Mouse (Mus musculus): Measurements from ENCODE around the gene Nyap1. TPM values are rescaled to one million over a fixed set of nuclear protein-coding genes. Genes with fewer than 3 reads are reported as not detected.

Gene Nyap1
- polyA plus RNA-seq (2015; fragmentation: Nextera tagmentation; extraction: Ambion mirVana): 1.2 and 1.6 TPM in 2 replicates

- peak; percentile 73 for TF ChIP-seq CTCF (IDR thresholded peaks at IDR 0.05; ENCODE audit: low read depth)
- peak within 1 kb of the TSS; percentile 76 for H3K27ac ChIP-seq
- H3K9ac ChIP-seq (ENCODE audit: low read depth, low read length): peak within 1 kb of the TSS; percentile 72
- peak within 1 kb of the TSS; percentile 56 for H3K4me3 ChIP-seq (replicated peaks; ENCODE audit: low read depth, low read length)
- no peaks in the 10 kb centered on the region for H3K27me3 ChIP-seq (ENCODE audit: insufficient read depth, low read length)
- DNase-seq (ENCODE audit: low spot score): peak; percentile 83
- peaks cover 7% of the 10 kb centered on the region; the same call in 1 of the 2 replicates for H3K4me1 ChIP-seq (replicated peaks; ENCODE audit: insufficient read depth, low read length)
- ATAC-seq (replicated peaks; ENCODE audit: low FRiP score, low read depth): peak; percentile 79
- under 1% methylated on average over 55 of the region's 71 CpGs for WGBS
- H3K4me2 ChIP-seq (ENCODE audit: low read length): peak within 1 kb of the TSS; percentile 82
- H3K9me3 ChIP-seq (replicated peaks; ENCODE audit: low read length): no peaks in the 10 kb centered on the region
- no peaks in the 10 kb centered on the region for H3K36me3 ChIP-seq (ENCODE audit: insufficient read depth, low read length)
Observed at GRCm38 (mm10) chr5:137741023-137741931, at the start of gene Nyap1. TSS of gene Nyap1 (minus strand) at chr5:137741607.

GRCm38 (mm10) chr5:137788946-137789531 is 47.6 kb upstream of the Nyap1 start:
- no peak for ATAC-seq (replicated peaks; ENCODE audit: low FRiP score, low read depth)

GRCm38 (mm10) chr5:137788171-137788570 is 46.8 kb upstream of the Nyap1 start:
- Histone ChIP-seq H3K9me3 (replicated peaks; ENCODE audit: low read length) (no peaks in the 10 kb centered on the region), H3K27me3 (ENCODE audit: insufficient read depth, low read length) (no peaks in the 10 kb centered on the region), H3K4me3 (replicated peaks; ENCODE audit: low read depth, low read length) (peak overlapping the region; percentile 50), H3K36me3 (ENCODE audit: insufficient read depth, low read length) (peaks cover 6% of the 10 kb centered on the region; the same call in 1 of the 2 replicates), H3K27ac (no peak overlapping the region), H3K9ac (ENCODE audit: low read depth, low read length) (no peak overlapping the region), H3K4me2 (ENCODE audit: low read length) (peak overlapping the region; percentile 76), H3K4me1 (replicated peaks; ENCODE audit: insufficient read depth, low read length) (peaks cover 22% of the 10 kb centered on the region)
- DNase-seq (ENCODE audit: low spot score): no peak
- ATAC-seq (replicated peaks; ENCODE audit: low FRiP score, low read depth): no peak
- 69% methylated on average over 24 of the region's 24 CpGs for WGBS
- TF ChIP-seq CTCF (IDR thresholded peaks at IDR 0.05; ENCODE audit: low read depth): no peak

More at GRCm38 (mm10) chr5:137788946-137789531, 47.6 kb upstream of the Nyap1 start:
- Histone ChIP-seq H3K9ac (ENCODE audit: low read depth, low read length) (no peak overlapping the region), H3K36me3 (ENCODE audit: insufficient read depth, low read length) (peaks cover 4% of the 10 kb centered on the region; the same call in 1 of the 2 replicates), H3K27ac (no peak overlapping the region), H3K27me3 (ENCODE audit: insufficient read depth, low read length) (no peaks in the 10 kb centered on the region), H3K4me3 (replicated peaks; ENCODE audit: low read depth, low read length) (no peak overlapping the region), H3K9me3 (replicated peaks; ENCODE audit: low read length) (no peaks in the 10 kb centered on the region), H3K4me1 (replicated peaks; ENCODE audit: insufficient read depth, low read length) (peaks cover 13% of the 10 kb centered on the region), H3K4me2 (ENCODE audit: low read length) (no peak overlapping the region)
- 97% methylated on average over 2 of the region's 2 CpGs for WGBS
- TF ChIP-seq CTCF (IDR thresholded peaks at IDR 0.05; ENCODE audit: low read depth): no peak
- no peak for DNase-seq (ENCODE audit: low spot score)

- Histone ChIP-seq H3K4me1 (replicated peaks; ENCODE audit: insufficient read depth, low read length) (peaks cover 27% of the 10 kb centered on the region), H3K36me3 (ENCODE audit: insufficient read depth, low read length) (peaks cover 12% of the 10 kb centered on the region; the same call in 1 of the 2 replicates), H3K4me2 (ENCODE audit: low read length) (peak within 1 kb of the TSS; percentile 92), H3K27ac (peak within 1 kb of the TSS; percentile 96), H3K27me3 (ENCODE audit: insufficient read depth, low read length) (no peaks in the 10 kb centered on the region), H3K9me3 (replicated peaks; ENCODE audit: low read length) (no peaks in the 10 kb centered on the region), H3K9ac (ENCODE audit: low read depth, low read length) (peak within 1 kb of the TSS; percentile 96), H3K4me3 (replicated peaks; ENCODE audit: low read depth, low read length) (peak within 1 kb of the TSS; percentile 86)
- WGBS: under 1% methylated on average over 48 of the region's 48 CpGs
- ATAC-seq (replicated peaks; ENCODE audit: low FRiP score, low read depth) (peak; percentile 63), DNase-seq (ENCODE audit: low spot score) (peak; percentile 97)
- peak; percentile 81 for TF ChIP-seq CTCF (IDR thresholded peaks at IDR 0.05; ENCODE audit: low read depth)
Observed at GRCm38 (mm10) chr5:137787151-137787928, 45.9 kb upstream of the Nyap1 start, which contains the start of the genes Mepce and Zcwpw1. TSS of gene Mepce (minus strand) at chr5:137787655. TSS of gene Zcwpw1 (plus strand) at chr5:137787798.

DNA sequence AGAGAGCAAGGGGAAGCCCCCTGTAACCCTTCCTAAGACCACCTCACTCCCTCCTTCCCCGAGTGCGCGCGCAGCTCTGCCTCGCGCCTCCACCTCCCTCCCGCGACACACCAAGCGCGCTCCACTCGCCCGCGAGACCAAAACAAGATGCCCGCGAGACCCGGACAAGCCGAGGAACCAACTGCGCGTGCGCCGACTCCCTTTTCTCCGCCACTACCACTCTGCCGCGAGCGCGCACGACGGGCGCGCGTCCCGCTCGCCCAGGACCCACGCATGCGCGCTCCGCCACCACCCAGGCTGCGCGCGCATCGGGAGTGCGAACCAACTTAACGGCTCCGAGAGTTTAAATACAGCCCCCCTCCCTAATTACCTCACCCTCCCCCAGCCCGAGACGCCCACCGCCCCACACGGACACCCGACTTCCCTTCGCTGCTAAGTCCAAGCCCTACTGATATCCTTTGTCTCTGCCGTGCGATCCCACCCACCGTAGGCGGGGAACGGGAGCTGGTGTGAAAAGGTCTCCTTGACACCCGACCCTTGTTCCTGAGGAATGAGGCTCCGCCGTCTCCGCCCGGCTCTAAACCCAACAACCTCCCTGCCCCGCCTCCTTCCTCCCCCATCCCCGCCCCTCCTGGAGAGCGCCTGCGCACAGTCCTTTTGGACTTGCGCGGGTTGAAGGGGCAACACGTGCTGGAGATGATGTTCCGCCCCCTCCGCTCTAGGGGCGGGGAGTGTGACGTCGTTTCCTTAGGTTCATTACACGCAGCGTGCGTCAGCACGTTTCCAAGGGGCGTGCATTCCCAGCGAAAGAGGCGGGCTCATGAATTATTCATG is 44.9 kb upstream of the Nyap1 start:
- Histone ChIP-seq H3K9me3 (replicated peaks; ENCODE audit: low read length) (no peaks in the 10 kb centered on the region), H3K4me1 (replicated peaks; ENCODE audit: insufficient read depth, low read length) (peaks cover 27% of the 10 kb centered on the region), H3K36me3 (ENCODE audit: insufficient read depth, low read length) (peaks cover 21% of the 10 kb centered on the region), H3K9ac (ENCODE audit: low read depth, low read length) (peak overlapping the region; percentile 96), H3K27ac (peak overlapping the region; percentile 96), H3K4me2 (ENCODE audit: low read length) (peak overlapping the region; percentile 92), H3K4me3 (replicated peaks; ENCODE audit: low read depth, low read length) (peak overlapping the region; percentile 86), H3K27me3 (ENCODE audit: insufficient read depth, low read length) (no peaks in the 10 kb centered on the region)
- peak; percentile 92 for ATAC-seq (replicated peaks; ENCODE audit: low FRiP score, low read depth)
- TF ChIP-seq CTCF (IDR thresholded peaks at IDR 0.05; ENCODE audit: low read depth): no peak
- whole genome bisulfite sequencing: under 1% methylated on average over 77 of the region's 79 CpGs
- peak; percentile 100 for DNase-seq (ENCODE audit: low spot score)

All from kidney, postnatal 0 days (tissue).